Mouse (Mus musculus): ENCODE results near the gene Scn5a. TPM values are rescaled to one million over a fixed set of nuclear protein-coding genes. Genes with fewer than 3 reads are reported as not detected.

Gene Scn5a
- total RNA-seq, 2 experiments from 2014 or later, result 1.4 to 1.5 TPM

DNA sequence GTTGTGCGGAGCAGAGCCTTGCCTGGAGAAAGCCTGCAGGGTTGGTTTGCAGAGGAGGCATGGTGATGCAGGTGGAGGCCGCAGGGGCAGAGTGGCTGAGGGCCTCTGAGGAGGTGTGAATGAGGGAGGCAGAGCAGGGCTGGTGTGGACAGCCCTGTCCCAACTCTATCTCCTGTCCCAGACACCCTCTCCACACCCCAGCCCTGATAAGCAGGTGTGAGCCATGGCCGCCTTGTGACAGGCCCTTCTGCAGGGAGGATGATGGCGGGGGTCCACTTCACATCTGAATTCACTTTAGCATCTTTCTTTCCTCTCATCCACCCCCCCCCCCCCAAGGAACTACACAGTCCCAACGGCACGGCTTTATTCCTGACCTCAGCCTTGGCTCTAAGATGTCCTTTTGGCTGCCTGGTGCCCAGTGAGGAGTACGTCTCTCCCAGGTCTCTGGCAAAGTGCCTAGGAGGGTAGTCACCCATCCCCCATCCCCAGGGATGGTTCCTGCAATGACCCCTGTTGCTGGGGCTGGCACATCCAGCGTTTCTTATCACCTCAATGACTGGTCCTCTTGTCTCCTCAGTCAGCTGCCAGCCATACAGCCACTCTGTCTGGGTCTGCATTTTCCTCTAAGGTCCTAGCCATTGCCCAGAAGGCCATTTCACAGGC is 109.0 kb downstream of the Scn5a start:
- no peak for DNase-seq (ENCODE audit: low spot score in 2 of 2)

GRCm38 (mm10) chr9:119465595-119465994 is 113.2 kb downstream of the Scn5a start:
- peak; percentile 24 to 44 for DNase-seq (ENCODE audit: low spot score in 2 of 2)

- DNase-seq (ENCODE audit: low spot score in 2 of 2), result no peak
Measured at GRCm38 (mm10) chr9:119465056-119465455, 113.8 kb downstream of the Scn5a start.

GRCm38 (mm10) chr9:119460410-119460809 is 118.4 kb downstream of the Scn5a start:
- peak; percentile 76 to 80 for DNase-seq (ENCODE audit: low spot score in 2 of 2)

DNA sequence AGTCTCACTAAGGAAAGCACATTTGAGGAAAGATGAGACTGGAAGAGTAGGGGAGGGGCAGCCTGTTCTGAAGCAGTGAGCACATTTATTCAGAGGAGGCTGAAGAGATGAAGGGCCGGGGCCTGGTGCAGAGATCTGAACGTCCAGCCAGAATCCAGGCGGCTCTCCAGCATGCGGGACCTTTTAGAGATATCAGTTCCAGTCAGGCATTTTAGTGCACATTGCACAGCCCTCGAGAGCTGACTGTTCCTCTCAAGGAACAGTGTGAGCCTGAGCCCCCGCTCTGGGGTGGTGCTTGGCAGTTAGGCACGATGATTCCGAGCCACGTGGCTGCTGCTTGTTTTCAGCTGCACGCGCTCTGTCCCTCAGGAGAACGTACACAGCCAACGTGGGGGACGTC is 121.7 kb downstream of the Scn5a start:
- DNase-seq (ENCODE audit: low spot score in 2 of 2), result no peak

GRCm38 (mm10) chr9:119455967-119456366 is 122.8 kb downstream of the Scn5a start:
- DNase-seq (ENCODE audit: low spot score in 2 of 2), result no peak

GRCm38 (mm10) chr9:119445737-119446136 is 133.1 kb downstream of the Scn5a start:
- DNase-seq (ENCODE audit: low spot score in 2 of 2), result no peak

- DNase-seq (ENCODE audit: low spot score in 2 of 2), result peak; percentile 99 to 100
Measured at GRCm38 (mm10) chr9:119444738-119445429, 133.9 kb downstream of the Scn5a start, which contains the start of gene Exog. Gene Exog (plus strand): TSS chr9:119444943.

GRCm38 (mm10) chr9:119438498-119439000 is 140.3 kb downstream of the Scn5a start:
- DNase-seq (ENCODE audit: low spot score in 2 of 2), result no peak

DNA sequence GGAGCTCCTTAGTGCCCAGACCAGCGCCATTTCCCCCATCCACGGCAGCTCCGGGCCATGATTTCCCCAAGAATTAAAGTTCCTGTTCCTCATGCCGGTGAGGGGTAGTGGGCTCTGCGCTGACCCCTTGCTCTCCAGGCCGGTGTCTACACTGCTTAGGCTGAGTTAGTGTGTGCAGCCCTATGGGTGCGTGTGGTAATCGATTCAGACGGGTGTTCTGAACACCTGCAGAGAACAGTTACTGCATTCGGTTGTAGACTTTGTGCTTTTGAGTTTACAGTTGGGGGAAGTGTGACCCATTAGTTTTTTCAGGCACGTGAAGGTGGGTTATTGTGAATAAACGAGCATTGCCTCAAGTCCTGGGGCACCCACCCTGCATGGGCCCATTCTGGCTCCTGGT is 140.8 kb downstream of the Scn5a start:
- no peak for DNase-seq (ENCODE audit: low spot score in 2 of 2)

GRCm38 (mm10) chr9:119435855-119436254 is 143.0 kb downstream of the Scn5a start:
- no peak for DNase-seq (ENCODE audit: low spot score in 2 of 2)

Other genes starting within 250 kb of the Scn5a start
- 10 to 100 TPM; 66.2 to 79.4 TPM for gene Acaa1a, start 239.3 kb downstream of the Scn5a start, total RNA-seq (2021)
- gene Myd88, start 237.6 kb downstream of the Scn5a start, total RNA-seq (2021), result 1 to 10 TPM; 5.2 to 5.9 TPM
- gene Xylb, start 221.6 kb downstream of the Scn5a start, total RNA-seq (2021), result 1 to 10 TPM; 4.4 to 4.8 TPM
- gene Slc22a14, start 213.5 kb downstream of the Scn5a start, total RNA-seq (2021), result not detected
- 10 to 100 TPM; 10.2 to 12.6 TPM for gene Acvr2b, start 176.9 kb downstream of the Scn5a start, total RNA-seq (2021)
- 10 to 100 TPM; 22.7 to 26.5 TPM for gene Exog, start 134.1 kb downstream of the Scn5a start, total RNA-seq (2021)
- not detected for gene Scn10a, start 140.3 kb upstream of the Scn5a start, total RNA-seq (2021)
- gene Scn11a, start 246.4 kb upstream of the Scn5a start, total RNA-seq (2021), result under 1 TPM; 0.18 to 0.25 TPM